In the genomic region with DNA sequence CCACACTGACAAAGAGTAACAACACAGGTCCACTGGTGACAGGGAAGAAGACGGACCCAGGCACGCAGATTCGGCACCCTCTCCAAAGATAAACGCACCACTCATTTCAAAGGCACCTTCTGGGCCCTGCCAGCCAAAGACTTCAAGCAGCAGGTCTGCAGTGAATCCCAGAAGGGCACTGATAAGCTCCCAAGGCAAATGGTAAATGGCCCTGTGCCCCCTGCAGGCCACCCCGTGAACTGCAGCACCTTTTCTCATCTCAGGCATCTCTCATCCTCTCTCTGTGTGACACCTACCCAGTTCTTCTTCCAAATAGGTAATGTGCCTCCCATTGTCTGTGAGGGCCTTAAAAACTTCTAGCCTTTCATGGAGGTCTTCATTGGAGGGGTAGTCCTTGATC, we compare ENCODE assay signal across 10 mouse cellular contexts. TPM values are rescaled to one million over a fixed set of nuclear protein-coding genes. Genes with fewer than 3 reads are reported as not detected.
DNase-seq lines count a peak whose midpoint lies in the region; ATAC-seq lines count a peak whose summit lies in the region.
"Had no signal": no experiment of that assay in that cellular context is flagged by ENCODE, and none has a peak within 500 bp of the region (broad histone marks: within the 10 kb centered on the region; RNA-seq: fewer than 3 reads in every experiment).

No protein-coding gene starts in this region.

- intact Hi-C loops in heart, postnatal 10 days (cut with DNase I): loop anchor here (2.0 to 5.0 kb wide), 2 partner anchors 34 to 88 kb away; no protein-coding TSS in a partner anchor
- intact Hi-C loops in left cerebral cortex, postnatal 4 days (cut with DNase I): no loop called here

- H3K4me2 ChIP-seq in midbrain, embryonic 14.5 days (ENCODE audit: low read length): no peak overlapping the region
- H3K4me2 ChIP-seq in midbrain, embryonic 16.5 days (ENCODE audit: low read length): no peak overlapping the region
- no peak overlapping the region for H3K4me2 ChIP-seq in neural tube, embryonic 11.5 days (ENCODE audit: low read depth)

- no peaks in the 10 kb centered on the region for H3K27me3 ChIP-seq in midbrain, embryonic 14.5 days (ENCODE audit: control insufficient read depth, insufficient read depth, low read length)
- no peaks in the 10 kb centered on the region for H3K27me3 ChIP-seq in midbrain, embryonic 16.5 days (ENCODE audit: control insufficient read depth, insufficient read depth, low read depth, low read length)
- H3K27me3 ChIP-seq in neural tube, embryonic 11.5 days (ENCODE audit: control insufficient read depth, insufficient read depth, low read length): no peaks in the 10 kb centered on the region

- no peak overlapping the region for H3K4me3 ChIP-seq in midbrain, embryonic 14.5 days (replicated peaks; ENCODE audit: low read depth, low read length)
- H3K4me3 ChIP-seq in midbrain, embryonic 16.5 days (ENCODE audit: low read depth, low read length): no peak overlapping the region
- no peak overlapping the region for H3K4me3 ChIP-seq in neural tube, embryonic 11.5 days (ENCODE audit: low read depth, low read length)
- H3K4me3 ChIP-seq: myocyte had no signal

- no peak overlapping the region for H3K27ac ChIP-seq in midbrain, embryonic 14.5 days (replicated peaks; ENCODE audit: low read depth, low read length)
- no peak overlapping the region for H3K27ac ChIP-seq in midbrain, embryonic 16.5 days (ENCODE audit: low read length)
- H3K27ac ChIP-seq in neural tube, embryonic 11.5 days (ENCODE audit: low read depth, low read length): no peak overlapping the region

- WGBS in midbrain, embryonic 14.5 days: 54% methylated on average over 5 of the region's 5 CpGs
- 48% methylated on average over 5 of the region's 5 CpGs for WGBS in midbrain, embryonic 16.5 days
- 48% methylated on average over 5 of the region's 5 CpGs for WGBS in neural tube, embryonic 11.5 days

- H3K9me3 ChIP-seq in midbrain, embryonic 14.5 days (ENCODE audit: control insufficient read depth, low read length): no peaks in the 10 kb centered on the region
- H3K9me3 ChIP-seq in midbrain, embryonic 16.5 days (replicated peaks; ENCODE audit: control insufficient read depth, low read length, poor library complexity, severe bottlenecking): no peaks in the 10 kb centered on the region
- no peaks in the 10 kb centered on the region for H3K9me3 ChIP-seq in neural tube, embryonic 11.5 days (ENCODE audit: control insufficient read depth, low read length)

- no peak for ATAC-seq in midbrain, embryonic 14.5 days (ENCODE audit: low FRiP score, low TSS enrichment)
- no peak for ATAC-seq in midbrain, embryonic 16.5 days
- no peak for ATAC-seq in neural tube, embryonic 11.5 days (ENCODE audit: insufficient read depth, low FRiP score, low TSS enrichment)

- no peak overlapping the region for H3K9ac ChIP-seq in midbrain, embryonic 14.5 days (replicated peaks; ENCODE audit: low read length)
- no peak overlapping the region for H3K9ac ChIP-seq in midbrain, embryonic 16.5 days (ENCODE audit: low read depth, low read length)
- no peak overlapping the region for H3K9ac ChIP-seq in neural tube, embryonic 11.5 days (ENCODE audit: low read length)

- DNase-seq in midbrain, embryonic 14.5 days: peak; percentile 77
- peak; percentile 65 for DNase-seq in T-cell, adult 2 months (ENCODE audit: low spot score)
- peak; percentile 92 to 93 for DNase-seq in cerebellum, postnatal 25 days
- DNase-seq in heart, postnatal 10 days: peak; percentile 72 to 86
- DNase-seq in left cerebral cortex, postnatal 4 days: peak; percentile 63
- DNase-seq in neural tube, embryonic 11.5 days (ENCODE audit: low spot score): peak; percentile 74
- DNase-seq in thymus, postnatal 25 days: peak; percentile 77

- peaks cover 12% of the 10 kb centered on the region for H3K4me1 ChIP-seq in midbrain, embryonic 14.5 days (ENCODE audit: control insufficient read depth, insufficient read depth, low read length)
- H3K4me1 ChIP-seq in midbrain, embryonic 16.5 days (ENCODE audit: control insufficient read depth, insufficient read depth, low read length): peaks cover 9% of the 10 kb centered on the region
- peaks cover 3% of the 10 kb centered on the region; the same call in 1 of the 2 replicates for H3K4me1 ChIP-seq in neural tube, embryonic 11.5 days (ENCODE audit: control insufficient read depth, insufficient read depth, low read length)

- H3K36me3 ChIP-seq in midbrain, embryonic 14.5 days (ENCODE audit: control insufficient read depth, insufficient read depth, low read length): peaks cover 70% of the 10 kb centered on the region
- H3K36me3 ChIP-seq in midbrain, embryonic 16.5 days (ENCODE audit: control insufficient read depth, insufficient read depth, low read length): peaks cover 22% of the 10 kb centered on the region
- H3K36me3 ChIP-seq in neural tube, embryonic 11.5 days (ENCODE audit: control insufficient read depth, insufficient read depth, low read length): peaks cover 13% of the 10 kb centered on the region

RNA-seq across cellular contexts. Expression of gene Tsc2, which starts 3.8 kb away (rescaled TPM):
- polyA plus RNA-seq in midbrain, embryonic 14.5 days (2014; fragmentation: Nextera tagmentation; extraction: Ambion mirVana): 79.5 and 89.5 TPM in 2 replicates
- polyA plus RNA-seq in midbrain, embryonic 16.5 days (2015; fragmentation: Nextera tagmentation; extraction: Ambion mirVana): 72.4 and 85.0 TPM in 2 replicates
- total RNA-seq in heart, postnatal 10 days (2021): 10 to 100 TPM; 86.0 to 95.6 TPM
- 100 to 1,000 TPM; 152 to 158 TPM for total RNA-seq in left cerebral cortex, postnatal 4 days (2021)
- 61.9 and 69.2 TPM in 2 replicates for polyA plus RNA-seq in neural tube, embryonic 11.5 days (2014; fragmentation: Nextera tagmentation; extraction: Ambion mirVana)

RNA-seq across cellular contexts. Expression of gene Nthl1, which starts 3.8 kb away (rescaled TPM):
- polyA plus RNA-seq in midbrain, embryonic 14.5 days (2014; fragmentation: Nextera tagmentation; extraction: Ambion mirVana): 6.5 and 8.9 TPM in 2 replicates
- 9.8 and 10.0 TPM in 2 replicates for polyA plus RNA-seq in midbrain, embryonic 16.5 days (2015; fragmentation: Nextera tagmentation; extraction: Ambion mirVana)
- total RNA-seq in heart, postnatal 10 days (2021): 1 to 10 TPM; 3.2 to 3.4 TPM
- total RNA-seq in left cerebral cortex, postnatal 4 days (2021): 1 to 10 TPM; 7.0 to 8.5 TPM
- polyA plus RNA-seq in neural tube, embryonic 11.5 days (2014; fragmentation: Nextera tagmentation; extraction: Ambion mirVana): 13.8 and 15.7 TPM in 2 replicates

RNA-seq across cellular contexts. Expression of gene Slc9a3r2, which starts 21.5 kb away (rescaled TPM):
- 36.7 and 39.2 TPM in 2 replicates for polyA plus RNA-seq in midbrain, embryonic 14.5 days (2014; fragmentation: Nextera tagmentation; extraction: Ambion mirVana)
- 43.3 and 43.7 TPM in 2 replicates for polyA plus RNA-seq in midbrain, embryonic 16.5 days (2015; fragmentation: Nextera tagmentation; extraction: Ambion mirVana)
- 100 to 1,000 TPM; 108 to 133 TPM for total RNA-seq in heart, postnatal 10 days (2021)
- 10 to 100 TPM; 40.2 to 43.6 TPM for total RNA-seq in left cerebral cortex, postnatal 4 days (2021)
- 36.7 and 38.8 TPM in 2 replicates for polyA plus RNA-seq in neural tube, embryonic 11.5 days (2014; fragmentation: Nextera tagmentation; extraction: Ambion mirVana)

RNA-seq across cellular contexts. Expression of gene Npw, which starts 29.6 kb away (rescaled TPM):
- polyA plus RNA-seq in midbrain, embryonic 14.5 days (2014; fragmentation: Nextera tagmentation; extraction: Ambion mirVana): not detected in 2 replicates
- polyA plus RNA-seq in midbrain, embryonic 16.5 days (2015; fragmentation: Nextera tagmentation; extraction: Ambion mirVana): 0.36 and 0.90 TPM in 2 replicates
- total RNA-seq in heart, postnatal 10 days (2021): not detected
- under 1 TPM in 1 of 2 experiments, not detected in 1; 0.66 TPM for total RNA-seq in left cerebral cortex, postnatal 4 days (2021)
- polyA plus RNA-seq in neural tube, embryonic 11.5 days (2014; fragmentation: Nextera tagmentation; extraction: Ambion mirVana): not detected in 2 replicates
- total RNA-seq: gastrocnemius, postnatal 4 days had no signal
- polyA plus RNA-seq: myocyte had no signal

RNA-seq across cellular contexts. Expression of gene Zfp598, which starts 40.8 kb away (rescaled TPM):
- polyA plus RNA-seq in midbrain, embryonic 14.5 days (2014; fragmentation: Nextera tagmentation; extraction: Ambion mirVana): 22.8 and 24.5 TPM in 2 replicates
- polyA plus RNA-seq in midbrain, embryonic 16.5 days (2015; fragmentation: Nextera tagmentation; extraction: Ambion mirVana): 19.7 and 20.3 TPM in 2 replicates
- 10 to 100 TPM; 25.1 to 25.4 TPM for total RNA-seq in heart, postnatal 10 days (2021)
- total RNA-seq in left cerebral cortex, postnatal 4 days (2021): 10 to 100 TPM; 45.5 to 48.5 TPM
- 31.8 and 35.7 TPM in 2 replicates for polyA plus RNA-seq in neural tube, embryonic 11.5 days (2014; fragmentation: Nextera tagmentation; extraction: Ambion mirVana)
